Mouse (Mus musculus) neural tube, postnatal 0 days (tissue): ENCODE measurements around the gene Ampd3. TPM values are rescaled to one million over a fixed set of nuclear protein-coding genes. Genes with fewer than 3 reads are reported as not detected.

Experiments
- microRNA-seq: library from miRNA; unstranded; fragments of <30 nt; microRNA quantifications from one replicate; pipeline ENCODE4, GENCODE M21; 2016
- polyA plus RNA-seq: library from polyadenylated mRNA; unstranded; fragments of >200 nt; fragmentation: Nextera tagmentation; extraction: Ambion mirVana; gene quantifications from 2 replicates; pipeline ENCODE4 v1.2.1, GENCODE M21; 2015

Gene Ampd3
- 17.7 and 18.6 TPM in 2 replicates for polyA plus RNA-seq

GRCm38 (mm10) chr7:110768001-110768400 lies at the start of gene Ampd3:
TSS of gene Ampd3 (plus strand) at chr7:110768206.

GRCm38 (mm10) chr7:110843916-110844874 lies 76.2 kb downstream of the Ampd3 start, which contains the start of gene Rnf141:
TSS of gene Rnf141 (minus strand) at chr7:110844457.

Small RNA genes within 50 kb of the gene (microRNA-seq; reads per million reads assigned to microRNA genes)
- gene Gm47282 = not detected

Other genes with a start within 250 kb of the Ampd3 start
- gene Sbf2, start 153.3 kb upstream of the Ampd3 start, polyA plus RNA-seq = 35.4 and 35.7 TPM in 2 replicates
- gene Adm, start 140.5 kb upstream of the Ampd3 start, polyA plus RNA-seq = 2.4 and 2.5 TPM in 2 replicates
- 34.5 and 35.5 TPM in 2 replicates for gene Rnf141, start 76.3 kb downstream of the Ampd3 start, polyA plus RNA-seq
- gene Lyve1, start 95.0 kb downstream of the Ampd3 start, polyA plus RNA-seq = 7.8 and 9.9 TPM in 2 replicates
- 1.2 and 1.5 TPM in 2 replicates for gene Mrvi1, start 214.3 kb downstream of the Ampd3 start, polyA plus RNA-seq